Mouse (Mus musculus): ENCODE results near the gene Gabpb1.

GRCm38 (mm10) chr2:126677366-126677765 lies 1.2 kb upstream of the Gabpb1 start:
- TF ChIP-seq POLR2A (IDR thresholded peaks at IDR 0.05; ENCODE audit: borderline replicate concordance, insufficient read depth, low read length) (no peak), CTCF (IDR thresholded peaks at IDR 0.05; ENCODE audit: borderline replicate concordance, insufficient read depth, low read depth, low read length) (no peak)
